In genomic region chr6:120274887-120275286, GRCm38 (mm10) we compare ENCODE assay signal across 14 mouse cellular contexts. TPM values are rescaled to one million over a fixed set of nuclear protein-coding genes. Genes with fewer than 3 reads are reported as not detected.
DNase-seq lines count a peak whose midpoint lies in the region; ATAC-seq and TF ChIP-seq lines count a peak whose summit lies in the region.
"Had no signal": no experiment of that assay in that cellular context is flagged by ENCODE, and none has a peak within 500 bp of the region (broad histone marks: within the 10 kb centered on the region; RNA-seq: fewer than 3 reads in every experiment).

No protein-coding gene starts in this region.

- no peaks in the 10 kb centered on the region for H3K27me3 ChIP-seq in forebrain, postnatal 0 days (ENCODE audit: insufficient read depth, low read length)
- H3K27me3 ChIP-seq in forebrain, embryonic 15.5 days, result no peaks in the 10 kb centered on the region
- no peaks in the 10 kb centered on the region for H3K27me3 ChIP-seq in heart, postnatal 0 days (ENCODE audit: control insufficient read depth, insufficient read depth, low read length)
- H3K27me3 ChIP-seq in forebrain, embryonic 16.5 days (replicated peaks; ENCODE audit: control insufficient read depth, insufficient read depth, low read length), result no peaks in the 10 kb centered on the region
- H3K27me3 ChIP-seq: Patski had no signal

- DNase-seq in forebrain, postnatal 0 days, result no peak
- DNase-seq in urinary bladder, postnatal 14 days (ENCODE audit: low spot score), result peak; percentile 23
- DNase-seq in urinary bladder, adult 2 months (ENCODE audit: low spot score), result no peak
- DNase-seq in heart, postnatal 0 days (ENCODE audit: low spot score), result peak; percentile 77
- peak; percentile 33 for DNase-seq in telencephalon, adult 2 months (ENCODE audit: low read depth, low spot score)
- DNase-seq in embryo, embryonic 11 days, result no peak
- DNase-seq: kidney, adult 11 months had no signal

- TF ChIP-seq CTCF in forebrain, postnatal 0 days (IDR thresholded peaks at IDR 0.05; ENCODE audit: low read depth), result no peak
- no peak for TF ChIP-seq CTCF in heart, postnatal 0 days (IDR thresholded peaks at IDR 0.05; ENCODE audit: low read depth)

- WGBS in forebrain, postnatal 0 days, result 58% methylated on average over 4 of the region's 4 CpGs
- WGBS in forebrain, embryonic 15.5 days, result 68% methylated on average over 4 of the region's 4 CpGs
- WGBS in heart, postnatal 0 days, result 24% methylated on average over 4 of the region's 4 CpGs
- WGBS in forebrain, embryonic 16.5 days, result 82% methylated on average over 4 of the region's 4 CpGs

- no peaks in the 10 kb centered on the region for H3K36me3 ChIP-seq in forebrain, postnatal 0 days (ENCODE audit: insufficient read depth)
- no peaks in the 10 kb centered on the region for H3K36me3 ChIP-seq in forebrain, embryonic 15.5 days
- H3K36me3 ChIP-seq in heart, postnatal 0 days (replicated peaks; ENCODE audit: control insufficient read depth, insufficient read depth, low read length), result no peaks in the 10 kb centered on the region
- H3K36me3 ChIP-seq in forebrain, embryonic 16.5 days (ENCODE audit: control insufficient read depth, insufficient read depth), result no peaks in the 10 kb centered on the region

- ATAC-seq in forebrain, postnatal 0 days, result peak; percentile 27; the same call in 1 of the 2 replicates
- no peak for ATAC-seq in forebrain, embryonic 15.5 days (replicated peaks)
- ATAC-seq in heart, postnatal 0 days (ENCODE audit: insufficient read depth, low read depth), result peak; percentile 89
- ATAC-seq in forebrain, embryonic 16.5 days, result no peak

- no peak overlapping the region for H3K27ac ChIP-seq in forebrain, postnatal 0 days (ENCODE audit: low read depth, low read length)
- no peak overlapping the region for H3K27ac ChIP-seq in forebrain, embryonic 15.5 days (replicated peaks)
- H3K27ac ChIP-seq in heart, postnatal 0 days (ENCODE audit: low read depth), result peak overlapping the region; percentile 73
- no peak overlapping the region for H3K27ac ChIP-seq in forebrain, embryonic 16.5 days (ENCODE audit: low read length)

- no peak overlapping the region for H3K4me2 ChIP-seq in forebrain, postnatal 0 days (ENCODE audit: low read depth)
- no peak overlapping the region for H3K4me2 ChIP-seq in forebrain, embryonic 15.5 days (replicated peaks)
- H3K4me2 ChIP-seq in heart, postnatal 0 days (ENCODE audit: low read depth, low read length), result 0 out of 2 replicates have a peak overlapping the region, but pooled peaks have one; percentile 22
- no peak overlapping the region for H3K4me2 ChIP-seq in forebrain, embryonic 16.5 days (ENCODE audit: low read length)

- no peaks in the 10 kb centered on the region for H3K4me1 ChIP-seq in forebrain, postnatal 0 days (ENCODE audit: insufficient read depth)
- H3K4me1 ChIP-seq in forebrain, embryonic 15.5 days, result no peaks in the 10 kb centered on the region
- peaks cover 36% of the 10 kb centered on the region for H3K4me1 ChIP-seq in heart, postnatal 0 days (ENCODE audit: control insufficient read depth, insufficient read depth)
- no peaks in the 10 kb centered on the region for H3K4me1 ChIP-seq in forebrain, embryonic 16.5 days (replicated peaks; ENCODE audit: control insufficient read depth, insufficient read depth, low read length)
- H3K4me1 ChIP-seq: megakaryocyte, embryonic 14.5 days had no signal

- no peak overlapping the region for H3K4me3 ChIP-seq in forebrain, postnatal 0 days (ENCODE audit: low read depth, low read length)
- no peak overlapping the region for H3K4me3 ChIP-seq in forebrain, embryonic 15.5 days
- H3K4me3 ChIP-seq in heart, postnatal 0 days (ENCODE audit: low read depth, low read length), result no peak overlapping the region
- no peak overlapping the region for H3K4me3 ChIP-seq in forebrain, embryonic 16.5 days (replicated peaks; ENCODE audit: low read length)
- H3K4me3 ChIP-seq: megakaryocyte, embryonic 14.5 days had no signal

- H3K9me3 ChIP-seq in forebrain, postnatal 0 days (ENCODE audit: low read length), result no peaks in the 10 kb centered on the region
- no peaks in the 10 kb centered on the region for H3K9me3 ChIP-seq in forebrain, embryonic 15.5 days
- no peaks in the 10 kb centered on the region for H3K9me3 ChIP-seq in heart, postnatal 0 days (replicated peaks; ENCODE audit: control insufficient read depth, low read length)
- no peaks in the 10 kb centered on the region for H3K9me3 ChIP-seq in forebrain, embryonic 16.5 days (ENCODE audit: control insufficient read depth, low read length)
- H3K9me3 ChIP-seq: megakaryocyte, embryonic 14.5 days had no signal

- no peak overlapping the region for H3K9ac ChIP-seq in forebrain, postnatal 0 days
- H3K9ac ChIP-seq in forebrain, embryonic 15.5 days (replicated peaks), result no peak overlapping the region
- H3K9ac ChIP-seq in heart, postnatal 0 days (replicated peaks; ENCODE audit: low read depth, low read length), result 0 out of 2 replicates have a peak overlapping the region, but pooled peaks have one; percentile 1
- no peak overlapping the region for H3K9ac ChIP-seq in forebrain, embryonic 16.5 days (replicated peaks; ENCODE audit: low read depth, low read length)

- no peak for TF ChIP-seq EP300 in heart, postnatal 0 days (IDR thresholded peaks at IDR 0.05; ENCODE audit: low read depth)

RNA-seq across cellular contexts. Expression of gene D330020A13Rik, which starts 19.3 kb away (rescaled TPM):
- not detected in 2 replicates for total RNA-seq in forebrain, postnatal 0 days (2014; rRNA removed)
- polyA plus RNA-seq in forebrain, postnatal 0 days (2015; fragmentation: Nextera tagmentation; extraction: Ambion mirVana), result 0.18 TPM in 1 of 2 replicates, not detected in the other
- polyA plus RNA-seq in forebrain, embryonic 15.5 days (2015; fragmentation: Nextera tagmentation; extraction: Ambion mirVana), result not detected in 2 replicates
- polyA plus RNA-seq in urinary bladder, adult 2 months (2012; rRNA removed), result not detected in 2 replicates
- not detected in 2 replicates for total RNA-seq in heart, postnatal 0 days (2014; rRNA removed; ENCODE audit: low replicate concordance)
- not detected in 2 replicates for polyA plus RNA-seq in heart, postnatal 0 days (2015; fragmentation: Nextera tagmentation; extraction: Ambion mirVana)
- not detected in 2 replicates for polyA plus RNA-seq in forebrain, embryonic 16.5 days (2015; fragmentation: Nextera tagmentation; extraction: Ambion mirVana)
- total RNA-seq: left cerebral cortex, postnatal 36 days had no signal
- polyA plus RNA-seq: cortical plate, adult 2 months; neural tube, embryonic 14.5 days had no signal

RNA-seq across cellular contexts. Expression of gene B4galnt3, which starts 19.5 kb away (rescaled TPM):
- 0.69 and 1.2 TPM in 2 replicates for total RNA-seq in forebrain, postnatal 0 days (2014; rRNA removed)
- 0.05 and 0.16 TPM in 2 replicates for polyA plus RNA-seq in forebrain, postnatal 0 days (2015; fragmentation: Nextera tagmentation; extraction: Ambion mirVana)
- 0.10 TPM in 2 replicates for polyA plus RNA-seq in forebrain, embryonic 15.5 days (2015; fragmentation: Nextera tagmentation; extraction: Ambion mirVana)
- polyA plus RNA-seq in urinary bladder, adult 2 months (2012; rRNA removed), result 0.40 and 0.45 TPM in 2 replicates
- total RNA-seq in heart, postnatal 0 days (2014; rRNA removed; ENCODE audit: low replicate concordance), result 0.89 TPM in 1 of 2 replicates, not detected in the other
- polyA plus RNA-seq in heart, postnatal 0 days (2015; fragmentation: Nextera tagmentation; extraction: Ambion mirVana), result 0.08 and 0.10 TPM in 2 replicates
- polyA plus RNA-seq in forebrain, embryonic 16.5 days (2015; fragmentation: Nextera tagmentation; extraction: Ambion mirVana), result 0.17 and 0.24 TPM in 2 replicates

Comparison
In these comparisons a context has a peak if more than half of its experiments do, and no peak if none do; other contexts are left out.
1. ATAC-seq: peak in forebrain, postnatal 0 days (single experiment) and heart, postnatal 0 days (single experiment); none in forebrain, embryonic 15.5 days (single experiment) and forebrain, embryonic 16.5 days (single experiment).
2. DNase-seq: peak in urinary bladder, postnatal 14 days (single experiment), heart, postnatal 0 days (single experiment) and telencephalon, adult 2 months (single experiment); none in forebrain, postnatal 0 days (single experiment), urinary bladder, adult 2 months (single experiment) and embryo, embryonic 11 days (single experiment).